9 mouse cellular contexts compared by ENCODE assay signal in the genomic region with DNA sequence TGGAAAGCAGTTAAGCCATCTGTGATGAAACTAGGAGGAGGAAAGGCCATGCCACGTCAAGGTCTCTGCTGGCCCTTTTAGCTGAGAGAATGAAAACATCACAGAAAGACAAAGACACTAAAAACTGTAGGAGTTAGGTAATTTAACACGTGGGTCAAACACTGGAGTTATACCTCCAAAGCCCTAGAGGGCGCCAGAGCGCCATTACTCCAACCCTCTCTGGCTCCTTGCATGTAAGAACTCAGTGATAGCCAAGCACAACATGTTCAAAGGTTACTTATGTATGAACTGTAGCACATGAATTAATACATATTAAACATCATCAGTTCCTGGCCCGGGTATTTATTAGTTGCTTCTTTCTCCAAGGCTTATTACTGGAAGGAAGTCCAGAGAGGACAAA. TPM values are rescaled to one million over a fixed set of nuclear protein-coding genes. Genes with fewer than 3 reads are reported as not detected.
DNase-seq lines count a peak whose midpoint lies in the region; ATAC-seq and TF ChIP-seq lines count a peak whose summit lies in the region.
"Had no signal": no experiment of that assay in that cellular context is flagged by ENCODE, and none has a peak within 500 bp of the region (broad histone marks: within the 10 kb centered on the region; RNA-seq: fewer than 3 reads in every experiment).

No protein-coding gene starts in this region.

- DNase-seq in gastrocnemius, postnatal 10 days = peak; percentile 53
- DNase-seq in gastrocnemius, postnatal 4 days (ENCODE audit: low spot score in 2 of 2) = no peak
- DNase-seq in CD4-positive helper T cell, adult 2 months (ENCODE audit: low read depth, low spot score) = peak; percentile 84
- DNase-seq in kidney, postnatal 25 days = peak; percentile 63 to 68
- peak; percentile 65 for DNase-seq in retina, embryonic 14.5 days (ENCODE audit: low spot score)
- DNase-seq in cerebellum, adult 8-10 months = no peak

- TF ChIP-seq CTCF in bone marrow macrophage, adult 2 months (IDR thresholded peaks at IDR 0.05; ENCODE audit: low read depth, low read length) = peak; percentile 69

- H3K4me3 ChIP-seq in bone marrow macrophage, adult 2 months (ENCODE audit: insufficient read depth, low read length) = no peak overlapping the region
- H3K4me3 ChIP-seq in forebrain, embryonic 12.5 days (replicated peaks) = no peak overlapping the region
- H3K4me3 ChIP-seq: liver, embryonic 15.5 days had no signal

- H3K4me2 ChIP-seq in forebrain, embryonic 12.5 days = no peak overlapping the region
- H3K4me2 ChIP-seq: liver, embryonic 15.5 days had no signal

- ATAC-seq in forebrain, embryonic 12.5 days (ENCODE audit: low FRiP score) = no peak

- H3K36me3 ChIP-seq in forebrain, embryonic 12.5 days (replicated peaks) = no peaks in the 10 kb centered on the region
- H3K36me3 ChIP-seq: liver, embryonic 15.5 days had no signal

- no peak overlapping the region for H3K27ac ChIP-seq in bone marrow macrophage, adult 2 months (ENCODE audit: insufficient read depth, low read depth, low read length)
- H3K27ac ChIP-seq in forebrain, embryonic 12.5 days = no peak overlapping the region
- H3K27ac ChIP-seq: liver, embryonic 15.5 days had no signal

- TF ChIP-seq POLR2A in bone marrow macrophage, adult 2 months (IDR thresholded peaks at IDR 0.05; ENCODE audit: borderline replicate concordance, low read depth, low read length) = no peak

- H3K9ac ChIP-seq in forebrain, embryonic 12.5 days = no peak overlapping the region
- H3K9ac ChIP-seq: liver, embryonic 15.5 days had no signal

- WGBS in forebrain, embryonic 12.5 days = 53% methylated on average over 5 of the region's 5 CpGs

- peaks cover 2% of the 10 kb centered on the region; the same call in 1 of the 2 replicates for H3K4me1 ChIP-seq in bone marrow macrophage, adult 2 months (ENCODE audit: control insufficient read depth, insufficient read depth, low read length)
- H3K4me1 ChIP-seq in forebrain, embryonic 12.5 days = peaks cover 13% of the 10 kb centered on the region

- H3K9me3 ChIP-seq in forebrain, embryonic 12.5 days = no peaks in the 10 kb centered on the region
- H3K9me3 ChIP-seq: liver, embryonic 15.5 days had no signal

- H3K27me3 ChIP-seq in forebrain, embryonic 12.5 days = peaks cover 6% of the 10 kb centered on the region; the same call in 1 of the 2 replicates
- H3K27me3 ChIP-seq: liver, embryonic 15.5 days had no signal

RNA-seq across cellular contexts. Expression of gene 1810049J17Rik, which starts 58.8 kb away (rescaled TPM):
- total RNA-seq in gastrocnemius, postnatal 10 days (2021) = not detected
- total RNA-seq in gastrocnemius, postnatal 4 days (2021) = 1 to 10 TPM in 1 of 2 experiments, not detected in 1; 1.4 TPM
- polyA plus RNA-seq in bone marrow macrophage, adult 2 months (2012; ENCODE audit: insufficient read depth, insufficient read length, missing spikeins) = not detected in 2 replicates
- polyA plus RNA-seq in forebrain, embryonic 12.5 days (2016; fragmentation: Nextera tagmentation; extraction: Ambion mirVana) = 1.1 TPM in 1 of 2 replicates, not detected in the other

RNA-seq across cellular contexts. Expression of gene Golph3, which starts 59.3 kb away (rescaled TPM):
- 10 to 100 TPM; 61.3 to 66.0 TPM for total RNA-seq in gastrocnemius, postnatal 10 days (2021)
- 10 to 100 TPM; 66.2 to 78.0 TPM for total RNA-seq in gastrocnemius, postnatal 4 days (2021)
- 87.7 and 99.3 TPM in 2 replicates for polyA plus RNA-seq in bone marrow macrophage, adult 2 months (2012; ENCODE audit: insufficient read depth, insufficient read length, missing spikeins)
- polyA plus RNA-seq in forebrain, embryonic 12.5 days (2016; fragmentation: Nextera tagmentation; extraction: Ambion mirVana) = 85.3 and 88.5 TPM in 2 replicates

Comparison
In these comparisons a context has a peak if more than half of its experiments do, and no peak if none do; other contexts are left out.
1. DNase-seq: peak in gastrocnemius, postnatal 10 days (single experiment), CD4-positive helper T cell, adult 2 months (single experiment), kidney, postnatal 25 days (2 of 2) and retina, embryonic 14.5 days (single experiment); none in gastrocnemius, postnatal 4 days (0 of 2) and cerebellum, adult 8-10 months (single experiment).